ENCODE assay signal across 28 mouse cellular contexts in the genomic region with DNA sequence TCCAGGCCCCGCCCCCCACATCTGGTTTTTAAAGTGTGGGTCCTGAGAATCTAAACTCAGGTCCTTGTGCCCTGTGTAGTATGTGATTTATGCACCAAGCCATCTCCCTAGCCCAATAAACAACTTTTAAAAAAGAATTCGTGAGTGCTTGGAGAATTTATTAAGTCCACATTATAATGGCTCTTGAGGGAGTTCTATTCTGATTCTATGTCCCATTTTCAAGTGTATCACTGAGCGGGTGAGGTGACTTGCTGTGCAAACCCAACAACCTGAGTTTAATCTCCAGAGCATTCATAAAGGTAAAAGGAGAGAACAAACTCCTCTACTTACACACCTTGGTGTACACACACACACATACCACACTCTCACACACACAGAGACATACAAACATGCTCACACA. TPM values are rescaled to one million over a fixed set of nuclear protein-coding genes. Genes with fewer than 3 reads are reported as not detected.
DNase-seq lines count a peak whose midpoint lies in the region; ATAC-seq lines count a peak whose summit lies in the region.
"Had no signal": no experiment of that assay in that cellular context is flagged by ENCODE, and none has a peak within 500 bp of the region (broad histone marks: within the 10 kb centered on the region; RNA-seq: fewer than 3 reads in every experiment).

No protein-coding gene starts in this region.

- H3K4me2 ChIP-seq in lung, embryonic 16.5 days (ENCODE audit: low read depth, low read length): no peak overlapping the region
- no peak overlapping the region for H3K4me2 ChIP-seq in stomach, embryonic 15.5 days
- H3K4me2 ChIP-seq: embryonic facial prominence, embryonic 13.5 days; embryonic facial prominence, embryonic 15.5 days; forebrain, embryonic 12.5 days had no signal

- H3K27ac ChIP-seq in lung, embryonic 16.5 days (ENCODE audit: low read length): peak overlapping the region; percentile 56; the same call in 1 of the 2 replicates
- H3K27ac ChIP-seq in stomach, embryonic 15.5 days: 0 out of 2 replicates have a peak overlapping the region, but pooled peaks have one; percentile 75
- H3K27ac ChIP-seq: embryonic facial prominence, embryonic 13.5 days; embryonic facial prominence, embryonic 15.5 days; forebrain, embryonic 10.5 days; forebrain, embryonic 12.5 days had no signal

- H3K9me3 ChIP-seq in lung, embryonic 16.5 days (ENCODE audit: control insufficient read depth, low read length): no peaks in the 10 kb centered on the region
- H3K9me3 ChIP-seq in stomach, embryonic 15.5 days: no peaks in the 10 kb centered on the region
- H3K9me3 ChIP-seq: embryonic facial prominence, embryonic 13.5 days; embryonic facial prominence, embryonic 15.5 days; forebrain, embryonic 10.5 days; forebrain, embryonic 12.5 days had no signal

- no peak overlapping the region for H3K9ac ChIP-seq in lung, embryonic 16.5 days (ENCODE audit: low read length)
- no peak overlapping the region for H3K9ac ChIP-seq in stomach, embryonic 15.5 days
- H3K9ac ChIP-seq: embryonic facial prominence, embryonic 13.5 days; embryonic facial prominence, embryonic 15.5 days; forebrain, embryonic 12.5 days had no signal

- no peak overlapping the region for H3K4me3 ChIP-seq in lung, embryonic 16.5 days (ENCODE audit: low read length)
- no peak overlapping the region for H3K4me3 ChIP-seq in stomach, embryonic 15.5 days (replicated peaks)
- H3K4me3 ChIP-seq: embryonic facial prominence, embryonic 13.5 days; embryonic facial prominence, embryonic 15.5 days; erythroblast, embryonic 14.5 days; forebrain, embryonic 10.5 days; forebrain, embryonic 12.5 days had no signal

- no peak for DNase-seq in lung, postnatal 10 days
- DNase-seq in lung, postnatal 25 days (ENCODE audit: low spot score): peak; percentile 42
- no peak for DNase-seq in lung, postnatal 14 days
- DNase-seq: adrenal gland, adult 2 months; adrenal gland, postnatal 10 days; adrenal gland, postnatal 25 days; B cell, adult 2 months; cerebellum, adult 11 months; cerebellum, adult 18-20 months; cerebellum, adult 8-10 months; cerebellum, adult 9-11 months; cerebellum, postnatal 14 days; cerebellum, postnatal 36 days; embryo, embryonic 11 days had no signal

- 63% methylated on average over 3 of the region's 3 CpGs for WGBS in lung, embryonic 16.5 days
- 72% methylated on average over 3 of the region's 3 CpGs for WGBS in stomach, embryonic 15.5 days

- no peaks in the 10 kb centered on the region for H3K27me3 ChIP-seq in lung, embryonic 16.5 days (ENCODE audit: control insufficient read depth, insufficient read depth, low read depth, low read length)
- H3K27me3 ChIP-seq in stomach, embryonic 15.5 days (replicated peaks): no peaks in the 10 kb centered on the region
- H3K27me3 ChIP-seq: CH12.LX; embryonic facial prominence, embryonic 13.5 days; embryonic facial prominence, embryonic 15.5 days; forebrain, embryonic 12.5 days; Patski had no signal

- no peaks in the 10 kb centered on the region for H3K36me3 ChIP-seq in lung, embryonic 16.5 days (ENCODE audit: control insufficient read depth, insufficient read depth, low read length)
- no peaks in the 10 kb centered on the region for H3K36me3 ChIP-seq in stomach, embryonic 15.5 days
- H3K36me3 ChIP-seq: embryonic facial prominence, embryonic 13.5 days; embryonic facial prominence, embryonic 15.5 days; forebrain, embryonic 10.5 days; forebrain, embryonic 12.5 days; G1E had no signal

- ATAC-seq in lung, embryonic 16.5 days (ENCODE audit: low read depth): no peak
- ATAC-seq in stomach, embryonic 15.5 days (ENCODE audit: insufficient read depth, low FRiP score, low read depth): no peak
- ATAC-seq in activated CD4-positive, CD25-positive, alpha-beta regulatory T cell, adult 4 months: no peak
- ATAC-seq: CD4-positive, CD25-positive, alpha-beta regulatory T cell, adult 4 months; forebrain, embryonic 14.5 days; forebrain, embryonic 16.5 days; Patski had no signal

- peaks cover 5% of the 10 kb centered on the region for H3K4me1 ChIP-seq in lung, embryonic 16.5 days (replicated peaks; ENCODE audit: control insufficient read depth, insufficient read depth, low read length)
- peaks cover 9% of the 10 kb centered on the region; the same call in 1 of the 2 replicates for H3K4me1 ChIP-seq in stomach, embryonic 15.5 days

RNA-seq across cellular contexts. Expression of gene Epb41l4b, which starts 25.4 kb away (rescaled TPM):
- 1.4 and 1.9 TPM in 2 replicates for polyA plus RNA-seq in lung, embryonic 16.5 days (2015; fragmentation: Nextera tagmentation; extraction: Ambion mirVana)
- 11.4 and 11.6 TPM in 2 replicates for polyA plus RNA-seq in stomach, embryonic 15.5 days (2015; fragmentation: Nextera tagmentation; extraction: Ambion mirVana)
- polyA plus RNA-seq in activated CD4-positive, CD25-positive, alpha-beta regulatory T cell, adult 4 months (2017; shearing (Covaris generic)): not detected
- polyA plus RNA-seq: CD4-positive, CD25-positive, alpha-beta regulatory T cell, adult 4 months; G1E had no signal
